Mouse (Mus musculus) WW6 (cell line): Measurements from ENCODE around the gene Tuba1c.
A peak's percentile ranks its signal among the peaks of the same experiment; 100 is the strongest.

Source experiments
- DNase-seq: peaks from one replicate; pipeline ENCODE4 v3.0.0-alpha.2; 2013; ENCODE audit warnings: low read depth, low spot score

Tuba1c gene

GRCm38 (mm10) chr15:99029619-99030584 lies at the start of gene Tuba1c:
Gene Tuba1c, plus strand, starts transcription at chr15:99029891.
- DNase-seq: peak; percentile 88

DNA sequence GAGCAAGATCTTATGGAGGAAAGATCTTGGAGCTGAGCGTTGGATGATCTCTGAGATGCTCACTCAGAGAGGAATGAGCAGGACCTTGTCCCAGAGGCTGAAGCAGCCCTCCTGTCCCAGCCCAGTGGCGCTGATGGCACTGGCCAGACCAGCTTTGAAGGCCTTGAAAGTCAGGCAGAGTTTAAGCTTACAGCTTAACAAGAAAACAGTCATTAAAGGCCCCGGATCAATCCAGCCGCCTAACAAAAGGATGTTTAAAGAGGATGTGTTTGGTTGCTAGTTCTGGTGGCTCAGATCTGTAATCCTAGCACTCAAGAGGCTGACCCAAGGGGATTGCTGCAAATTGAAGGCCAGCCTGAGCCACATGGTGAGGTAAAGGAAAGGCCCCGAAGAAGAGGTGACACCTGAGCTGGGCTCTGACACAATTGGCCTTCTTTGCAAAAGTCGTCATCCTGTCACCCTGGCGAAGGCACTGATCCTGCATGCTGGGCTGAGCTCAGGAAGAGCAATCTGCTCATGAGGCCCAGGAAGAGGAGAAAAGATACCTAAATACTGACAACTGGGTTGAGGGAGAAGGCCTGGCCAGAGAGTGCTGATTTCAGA lies 49.6 kb upstream of the Tuba1c start:
- DNase-seq: no peak

- peak; percentile 69 for DNase-seq
Measured at GRCm38 (mm10) chr15:98982100-98982499, 47.6 kb upstream of the Tuba1c start.

DNA sequence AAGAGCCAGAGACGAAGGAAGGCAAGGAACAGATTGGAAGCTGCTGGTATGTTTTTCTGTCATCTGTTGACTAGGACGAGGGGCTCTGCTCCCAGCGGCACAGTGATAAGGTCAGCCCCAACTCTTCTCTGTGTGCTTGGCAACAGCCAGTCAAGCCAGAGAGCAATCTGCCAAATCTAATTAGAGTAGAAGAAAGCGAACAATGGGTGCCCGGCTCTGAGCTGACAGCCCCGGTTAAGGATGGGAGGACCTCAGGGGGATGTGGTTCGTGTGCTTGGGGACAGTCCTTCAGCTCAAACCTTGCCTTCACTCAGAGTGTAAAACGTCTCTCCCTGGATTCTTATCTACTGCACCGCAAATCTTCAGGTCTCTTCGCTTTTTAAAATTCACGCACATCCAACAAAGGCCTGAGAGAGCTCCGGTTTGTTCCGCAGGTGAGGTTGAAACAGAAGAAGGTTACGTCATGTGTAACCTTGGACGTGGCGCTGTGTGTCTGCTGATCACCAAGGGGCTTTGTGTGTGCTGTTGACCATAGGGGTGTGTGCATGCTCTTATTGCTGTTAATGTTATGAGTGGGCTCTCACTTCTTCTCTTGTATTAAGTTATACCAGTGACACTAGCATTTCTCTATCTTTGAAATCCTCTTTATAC lies 46.1 kb upstream of the Tuba1c start:
- DNase-seq: no peak

GRCm38 (mm10) chr15:98984681-98985080 lies 45.0 kb upstream of the Tuba1c start:
- DNase-seq: no peak

DNA sequence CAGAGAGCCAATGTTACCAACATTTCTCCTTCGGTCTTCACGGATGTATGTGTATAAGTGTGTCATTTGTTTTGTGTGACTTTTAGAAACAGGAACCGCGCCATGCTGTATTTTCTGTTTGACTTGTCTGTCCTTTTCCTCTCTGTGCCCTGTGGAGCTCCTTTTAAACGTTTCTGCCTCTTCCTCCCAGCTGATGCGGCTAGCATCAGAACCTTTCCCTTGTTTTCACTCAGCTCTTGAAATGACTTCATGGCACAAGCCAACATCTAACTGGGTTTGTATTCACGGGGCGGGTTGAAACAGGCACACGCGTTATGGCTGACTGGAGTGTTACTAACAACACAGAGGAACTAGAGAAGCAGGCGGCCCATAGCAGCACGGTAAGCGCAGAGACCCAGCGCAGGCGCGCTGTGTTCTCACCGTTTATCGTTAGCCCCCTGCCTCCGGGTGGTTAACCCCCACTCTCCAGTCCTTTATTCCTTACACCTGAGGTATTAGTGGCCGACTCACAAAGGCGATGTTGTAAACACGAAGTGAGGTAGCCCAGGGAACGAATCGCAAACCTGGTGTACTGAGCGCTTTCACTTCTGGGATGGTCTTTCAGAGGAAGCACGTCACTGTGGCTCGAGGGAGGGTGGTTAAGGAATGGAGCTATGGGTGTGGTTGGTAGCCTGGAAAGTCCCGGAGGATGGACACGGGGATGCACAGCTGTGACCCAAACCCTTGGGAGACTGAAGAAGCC lies 44.3 kb upstream of the Tuba1c start:
- DNase-seq: no peak

DNA sequence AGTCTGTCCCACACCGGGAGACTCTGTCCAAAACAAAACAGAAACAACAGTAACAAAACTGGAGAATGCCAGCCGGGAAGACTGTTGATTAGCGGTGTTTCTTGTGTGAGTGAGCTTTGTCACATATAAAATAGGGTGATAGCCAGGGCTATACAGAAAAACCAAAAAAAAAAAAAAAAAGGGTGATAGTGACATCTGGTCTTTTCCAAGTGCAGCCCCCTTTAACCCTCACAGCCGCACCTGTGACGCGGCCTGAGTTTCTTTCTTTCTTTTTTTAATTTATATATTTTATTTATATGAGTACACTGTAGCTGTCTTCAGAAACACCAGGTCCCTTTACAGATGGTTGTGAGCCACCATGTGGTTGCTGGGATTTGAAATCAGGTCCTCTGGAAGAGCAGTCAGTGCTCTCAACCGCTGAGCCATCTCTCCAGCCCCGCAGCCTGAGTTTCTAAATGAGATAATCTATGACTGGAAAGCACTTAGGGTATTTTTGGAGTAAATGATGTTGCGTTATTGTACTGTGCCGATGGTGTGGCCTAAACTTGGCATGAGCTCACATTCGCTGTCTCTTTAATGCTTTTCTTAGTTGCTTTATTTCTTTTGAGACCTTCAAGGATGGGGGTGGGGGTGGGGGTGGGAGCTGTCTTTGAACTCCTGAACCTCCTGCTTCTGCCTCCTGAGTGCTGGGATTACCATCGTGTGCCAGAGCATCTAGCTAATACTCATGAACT lies 43.5 kb upstream of the Tuba1c start:
- no peak for DNase-seq

- DNase-seq: no peak
Measured at GRCm38 (mm10) chr15:98987077-98987630, 42.5 kb upstream of the Tuba1c start.

DNA sequence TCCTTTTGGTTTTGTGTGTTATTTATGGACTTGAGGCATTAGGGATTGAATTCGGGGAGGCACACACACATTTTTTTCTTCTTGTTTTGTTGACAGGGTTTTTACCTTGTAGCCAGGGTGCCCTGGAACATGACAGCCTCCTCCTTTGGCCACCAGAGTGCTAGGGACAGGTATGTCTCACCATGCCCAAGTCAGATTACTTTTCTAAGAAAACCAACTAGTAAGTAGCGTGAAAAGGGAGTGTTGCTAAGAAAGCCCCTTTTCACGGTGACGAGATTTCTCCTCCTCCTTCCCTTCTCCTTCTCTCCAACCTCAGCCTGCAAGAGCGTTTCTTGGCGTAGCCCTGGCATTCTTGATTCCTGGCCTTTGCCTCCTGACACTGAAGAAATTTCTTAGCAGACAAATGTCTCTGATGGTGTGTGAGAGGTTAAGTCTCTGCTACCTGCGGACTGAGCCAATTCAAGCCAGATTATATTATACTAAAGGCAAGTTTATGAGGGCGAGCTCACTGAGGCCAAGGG lies 42.0 kb upstream of the Tuba1c start:
- DNase-seq: no peak

GRCm38 (mm10) chr15:98988787-98989186 lies 40.9 kb upstream of the Tuba1c start:
- no peak for DNase-seq

GRCm38 (mm10) chr15:98989701-98990430 lies 39.8 kb upstream of the Tuba1c start:
- DNase-seq: no peak

DNA sequence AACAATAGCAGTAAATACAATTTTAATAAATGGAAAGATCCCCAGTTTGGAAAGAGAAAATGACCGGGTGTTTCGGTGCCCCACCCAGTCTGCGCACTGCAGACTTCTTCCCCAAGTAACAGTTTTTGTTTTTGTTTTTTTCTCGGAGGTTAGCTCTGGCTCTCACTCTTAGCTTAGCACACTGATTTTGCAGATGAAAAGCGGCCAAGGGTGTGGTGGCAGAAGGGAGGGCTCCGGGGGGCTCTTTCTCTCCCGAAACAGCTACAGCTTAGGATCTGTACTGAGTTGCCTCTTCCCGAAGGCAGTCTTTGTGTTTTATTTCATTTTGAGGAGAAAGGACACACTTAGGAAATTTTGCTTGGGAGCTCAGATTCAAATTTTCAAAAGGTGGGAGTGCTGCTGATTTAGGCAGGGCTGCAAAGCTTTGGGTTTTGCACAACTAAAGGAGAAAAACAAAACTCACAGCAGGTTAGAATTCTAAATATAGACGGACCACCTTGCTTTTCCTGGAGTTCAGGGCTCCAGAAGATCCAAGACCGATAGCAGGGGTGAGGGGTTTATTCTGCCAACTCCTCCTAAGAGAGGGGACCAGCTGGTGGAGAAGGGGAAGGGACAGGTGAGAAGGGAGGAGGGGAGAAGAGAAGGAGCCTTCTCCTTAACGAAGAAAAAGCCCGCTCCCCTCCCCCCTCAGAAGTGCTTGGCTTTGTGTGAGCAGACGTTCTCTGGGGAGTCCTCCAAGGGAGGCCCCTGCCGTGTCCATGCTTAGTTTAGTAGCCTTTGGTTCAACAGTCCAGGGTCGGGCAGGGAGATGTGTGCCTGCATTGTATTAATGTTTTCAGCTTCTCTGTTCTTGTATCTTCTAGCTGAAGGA lies 38.8 kb upstream of the Tuba1c start:
- DNase-seq: no peak

DNA sequence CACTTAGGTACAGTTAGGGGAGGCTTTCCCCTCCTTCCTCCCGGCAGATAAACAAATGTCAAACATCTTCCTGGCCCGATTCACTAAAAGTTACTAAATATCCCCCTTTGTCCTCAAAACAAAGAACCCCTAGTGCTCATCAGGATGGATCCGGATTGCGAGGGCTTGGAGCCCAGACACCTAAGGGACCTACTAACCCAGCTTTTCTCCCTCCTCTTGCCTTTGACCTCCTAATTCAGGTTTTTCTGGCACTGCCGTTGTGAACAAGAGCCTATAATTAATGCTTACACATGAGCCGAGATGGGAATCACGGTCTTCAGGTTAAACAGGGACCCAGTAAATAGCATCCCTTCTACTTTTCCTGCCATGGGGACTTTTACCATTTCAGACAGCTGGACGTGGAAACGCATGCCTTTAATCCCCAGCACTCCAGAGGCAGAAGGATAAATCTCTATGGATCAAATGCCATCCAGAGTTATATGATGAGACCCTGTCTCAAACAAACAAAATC lies 38.1 kb upstream of the Tuba1c start:
- DNase-seq: no peak

DNA sequence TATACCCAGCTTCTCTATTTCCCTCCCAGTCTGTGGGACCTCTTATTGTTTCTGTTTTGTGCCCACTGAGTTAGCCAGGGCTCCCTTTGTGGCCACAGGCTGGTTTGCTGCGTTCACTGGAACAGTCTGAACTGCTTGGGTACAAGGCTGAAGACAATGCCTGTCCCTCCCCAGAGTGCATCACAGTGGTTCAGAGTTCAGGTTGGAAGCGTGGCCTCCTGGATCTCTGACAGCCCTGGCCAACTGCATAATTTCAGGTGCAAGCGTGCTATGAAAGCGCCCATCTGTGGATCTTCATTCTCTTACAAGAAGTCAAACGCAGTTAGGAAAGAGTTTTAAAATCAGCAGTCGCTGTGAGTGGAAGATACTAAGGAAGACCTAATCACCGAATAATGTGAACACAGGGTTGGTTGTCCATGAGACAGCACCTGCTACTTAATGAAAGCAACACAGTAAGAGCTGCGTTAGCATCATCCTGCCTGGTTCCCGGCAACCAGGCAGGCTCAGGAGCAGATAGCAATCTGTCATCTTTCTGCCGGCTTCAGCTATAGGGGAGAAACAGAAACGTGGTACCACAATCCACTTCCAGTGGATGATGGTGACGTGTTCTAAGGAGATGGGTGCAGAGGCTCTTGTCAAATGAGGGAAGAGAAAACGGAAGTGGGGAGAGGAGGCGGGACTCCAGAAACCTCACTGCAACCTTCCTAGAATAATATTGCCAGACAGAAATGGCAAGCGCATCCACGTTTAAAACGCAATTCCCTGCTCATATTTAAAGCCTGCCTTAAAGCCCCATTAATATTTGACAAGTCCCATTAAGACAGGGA lies 37.4 kb upstream of the Tuba1c start:
- DNase-seq: no peak

GRCm38 (mm10) chr15:98993093-98993793 lies 36.4 kb upstream of the Tuba1c start:
- DNase-seq: peak; percentile 95

GRCm38 (mm10) chr15:98993865-98994264 lies 35.8 kb upstream of the Tuba1c start:
- no peak for DNase-seq

DNA sequence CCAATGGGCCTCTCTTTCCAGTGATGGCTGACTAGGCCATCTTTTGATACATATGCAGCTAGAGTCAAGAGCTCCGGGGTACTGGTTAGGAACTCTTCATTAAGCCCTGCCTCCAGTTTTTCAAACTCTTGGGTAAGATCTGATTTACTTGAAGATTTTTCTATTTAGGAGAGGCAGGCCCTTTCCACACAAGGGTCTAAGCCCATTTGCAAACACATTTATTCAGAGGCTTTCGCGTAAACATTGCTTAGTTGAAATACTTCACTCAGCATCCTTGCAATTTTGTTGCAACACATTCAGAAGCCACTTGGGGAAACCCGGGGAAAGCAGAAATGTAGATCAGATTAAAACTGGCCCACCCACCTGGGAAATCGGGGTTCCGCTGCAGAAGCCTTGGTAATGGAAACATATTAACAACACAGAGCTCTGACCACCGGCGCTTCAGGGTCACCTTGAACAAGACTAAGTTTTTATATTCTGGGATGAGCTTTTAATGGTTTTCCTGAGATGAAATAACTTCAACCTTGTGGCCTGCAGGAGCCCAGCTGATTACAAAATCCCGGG lies 34.7 kb upstream of the Tuba1c start:
- DNase-seq: no peak
